Mouse (Mus musculus): ENCODE measurements around the gene Foxo6. TPM values are rescaled to one million over a fixed set of nuclear protein-coding genes. Genes with fewer than 3 reads are reported as not detected.

Foxo6 gene
- 0.63 and 1.9 TPM in 2 replicates for polyA plus RNA-seq (2021; fragmentation: Nextera tagmentation)
- long read RNA-seq, experiment 1 = 0 reads
- long read RNA-seq, experiment 2, partial matches to known transcripts = 0 of 1 reads
- long read RNA-seq, experiment 2, other reads (novel, unspliced or antisense) = 1 of 1 reads

DNA sequence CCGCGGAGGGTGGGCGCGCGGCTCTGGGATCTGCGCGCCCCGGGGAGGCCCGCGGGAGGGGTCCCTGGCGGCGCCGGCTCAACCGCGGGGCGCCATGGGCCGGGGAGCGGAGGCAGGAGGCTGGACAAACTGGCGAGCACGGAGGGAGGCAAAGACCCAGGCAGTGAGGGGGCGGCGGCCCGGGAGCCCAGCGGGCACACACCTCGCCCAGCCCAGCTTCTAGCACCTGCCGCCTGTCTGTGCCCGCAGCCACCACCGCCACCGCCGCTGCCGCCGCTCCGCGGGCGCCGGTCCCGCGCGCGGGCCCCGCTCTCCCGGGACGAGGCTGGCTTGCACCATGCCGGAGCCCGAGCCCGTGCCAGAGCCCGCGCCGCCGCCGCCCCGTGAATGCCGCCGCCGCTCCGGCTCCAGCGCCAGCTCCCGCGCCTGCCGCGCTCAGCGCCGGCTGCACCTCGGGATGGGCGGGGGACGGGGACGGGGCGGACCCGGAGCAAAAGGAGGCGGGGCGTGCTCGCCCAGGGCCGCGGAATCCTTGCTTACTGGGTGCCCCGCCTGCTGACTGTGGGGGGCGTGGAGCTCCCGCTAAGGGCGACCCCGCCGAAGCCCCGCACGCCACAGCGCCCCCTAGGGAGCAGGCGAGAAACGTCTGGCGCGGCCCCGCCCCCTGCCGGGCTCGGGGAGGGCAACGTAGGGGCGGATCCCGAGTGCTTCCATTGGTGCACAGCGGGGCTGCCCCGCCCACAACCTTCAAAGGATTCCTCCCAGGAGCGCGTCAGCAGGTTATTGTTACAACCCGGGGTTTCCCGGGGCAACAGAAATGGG, at the start of gene Foxo6:
Gene Foxo6 (minus strand): TSS at position 60 of the 822 bp plus-strand sequence.

Other genes starting within 250 kb of the Foxo6 start
- not detected in 2 replicates for gene AL607142.1, start 222.4 kb downstream of the Foxo6 start, polyA plus RNA-seq (2021; fragmentation: Nextera tagmentation)
- 0.13 TPM in 1 of 2 replicates, not detected in the other for gene Edn2, start 126.1 kb downstream of the Foxo6 start, polyA plus RNA-seq (2021; fragmentation: Nextera tagmentation)
- gene Scmh1, start 117.9 kb upstream of the Foxo6 start, polyA plus RNA-seq (2021; fragmentation: Nextera tagmentation) = 35.7 and 54.7 TPM in 2 replicates
- not detected in 2 replicates for gene Slfnl1, start 244.9 kb upstream of the Foxo6 start, polyA plus RNA-seq (2021; fragmentation: Nextera tagmentation)

All from left cerebral cortex, adult 6 months (tissue).